Mouse (Mus musculus) monocyte, adult 5-6 weeks (primary cell): ENCODE results near the gene Ly6g6c. TPM values are rescaled to one million over a fixed set of nuclear protein-coding genes. Genes with fewer than 3 reads are reported as not detected.

Experiments
- ATAC-seq: fragments of 153-309, 156-312 bp; replicated peaks from 2 replicates; pipeline ENCODE4 v1.8.0; 2017; ENCODE audit warnings: mild to moderate bottlenecking; ENCODE audit not compliant: low TSS enrichment, insufficient number of reproducible peaks, severe bottlenecking, poor library complexity, low FRiP score
- total RNA-seq: library from RNA; stranded (forward); fragments of 200-1000, 200-491, 200-594 nt; gene quantifications from 3 replicates; pipeline ENCODE4 v1.2.3, GENCODE M21; 2017

Gene Ly6g6c
- total RNA-seq, 1 experiment from 2014 or later: not detected

DNA sequence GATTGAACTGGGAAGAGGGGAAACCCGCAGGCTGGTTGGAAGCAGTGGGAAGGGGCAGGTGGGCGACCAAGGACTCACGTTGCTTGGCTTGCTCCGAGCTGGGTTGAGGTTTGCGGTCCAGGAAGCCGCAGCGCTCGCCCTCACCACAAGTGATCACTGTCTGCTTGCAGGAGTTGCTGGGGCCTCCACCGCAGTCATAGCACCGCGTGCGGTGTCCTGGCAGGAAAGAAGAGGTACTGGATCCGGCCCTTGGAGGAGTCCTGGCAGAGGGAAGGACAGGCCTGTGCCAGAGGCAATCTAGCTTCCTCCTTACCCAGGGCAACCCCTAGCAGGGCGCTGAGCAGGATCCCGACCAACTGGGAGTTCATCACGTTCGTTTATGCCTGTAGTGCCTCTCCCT, 8.9 kb downstream of the Ly6g6c start:
- no peak for ATAC-seq

DNA sequence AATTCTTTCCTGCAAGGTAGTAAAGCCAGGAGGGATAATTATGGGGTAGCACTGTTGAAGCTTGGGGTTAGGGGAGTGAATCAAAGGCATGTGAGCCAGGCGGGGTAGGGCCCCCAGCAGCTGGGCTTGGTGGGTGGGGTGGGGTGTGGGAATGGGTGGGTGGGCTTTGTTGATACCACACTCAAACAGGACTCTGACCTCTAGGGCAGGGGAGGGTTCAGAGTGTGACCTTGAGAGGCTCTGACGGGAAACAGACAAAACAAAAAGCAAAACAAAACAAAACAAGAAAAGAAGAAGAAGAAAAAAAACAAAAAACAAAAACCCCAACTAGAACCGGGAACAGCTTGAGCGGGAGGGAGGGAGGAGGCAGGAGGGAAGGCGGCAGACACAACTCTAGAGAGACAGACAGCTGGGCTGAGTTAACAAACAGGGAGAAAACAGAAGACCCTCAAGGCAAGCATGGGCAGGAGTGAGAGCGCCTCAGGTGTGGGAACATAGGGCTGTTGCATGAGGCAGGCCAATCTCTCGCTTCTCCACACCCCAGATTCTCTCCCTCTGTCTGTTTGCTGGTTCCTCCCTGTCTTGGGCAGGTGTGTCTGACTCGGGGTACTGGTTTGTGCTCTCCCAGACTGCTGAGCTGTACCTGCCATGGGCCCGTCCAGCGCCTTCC, 11.5 kb downstream of the Ly6g6c start, which contains the start of gene Ly6g6e:
Gene Ly6g6e, plus strand, starts transcription at position 396 of the 670 bp plus-strand sequence.
- no peak for ATAC-seq

DNA sequence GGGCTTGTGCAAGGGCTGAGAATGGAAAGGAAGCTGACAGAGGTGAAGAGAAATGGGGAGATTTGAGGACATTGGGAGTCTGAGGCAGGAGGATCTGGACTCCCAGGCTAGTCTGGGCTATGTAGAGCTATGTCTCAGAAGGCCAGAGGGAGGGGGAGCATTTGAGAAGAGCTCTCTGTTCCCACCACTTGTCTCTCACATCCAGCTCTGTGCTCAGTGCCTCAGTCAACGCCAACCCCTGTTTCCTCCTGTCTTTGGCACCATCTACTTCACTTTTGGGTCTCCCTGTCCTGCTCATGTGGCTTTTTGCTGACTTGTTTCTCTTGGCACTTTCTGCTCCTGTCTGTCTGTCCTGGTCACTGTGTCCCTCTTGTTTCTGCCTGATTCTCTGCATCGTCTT, 12.1 kb downstream of the Ly6g6c start:
- ATAC-seq: no peak

DNA sequence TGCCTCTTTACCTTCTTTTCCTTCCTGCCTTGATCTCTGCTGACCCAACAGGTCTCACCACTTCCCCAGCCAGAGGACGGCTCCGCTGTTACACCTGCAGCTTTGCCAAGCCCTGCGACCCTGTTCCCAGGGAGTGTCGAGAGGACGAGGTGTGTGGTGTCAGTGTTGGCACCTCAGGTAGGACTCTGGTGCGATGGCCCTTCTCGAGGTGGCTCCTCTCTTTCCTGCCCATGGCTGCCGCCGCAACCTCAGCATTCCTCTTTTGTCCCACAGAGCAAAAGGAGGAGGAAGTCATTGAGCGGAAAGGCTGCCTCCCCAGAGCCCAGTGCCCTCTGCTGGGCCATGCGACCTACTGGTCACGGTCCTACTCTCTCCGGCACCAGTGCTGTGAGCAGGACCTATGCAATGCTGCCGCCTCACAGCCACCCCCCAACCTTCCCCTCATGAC, 12.6 kb downstream of the Ly6g6c start, which contains the start of gene Ly6g6d:
Gene Ly6g6d, minus strand, starts transcription at position 280 of the 448 bp plus-strand sequence.
- ATAC-seq: peak; percentile 83

DNA sequence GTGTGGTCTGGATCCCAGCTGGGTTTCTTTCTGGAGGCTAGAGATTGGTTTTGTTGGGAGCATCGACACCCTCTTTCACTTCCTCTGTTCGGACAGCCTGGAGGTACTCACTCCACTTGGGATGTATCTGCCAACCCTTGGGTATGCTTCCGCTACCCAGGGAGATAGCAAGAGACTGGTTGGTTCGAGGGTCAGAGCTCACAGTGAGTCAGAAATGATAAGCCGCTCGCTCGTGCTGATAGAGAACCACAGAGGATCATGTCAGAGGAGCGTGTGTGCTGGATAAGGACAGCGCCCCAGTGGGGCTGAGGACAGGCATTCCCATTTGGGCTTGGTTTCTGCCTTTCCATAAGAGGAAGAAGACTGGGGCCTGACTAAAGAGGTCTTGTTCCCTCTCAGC, 14.6 kb downstream of the Ly6g6c start:
- no peak for ATAC-seq

DNA sequence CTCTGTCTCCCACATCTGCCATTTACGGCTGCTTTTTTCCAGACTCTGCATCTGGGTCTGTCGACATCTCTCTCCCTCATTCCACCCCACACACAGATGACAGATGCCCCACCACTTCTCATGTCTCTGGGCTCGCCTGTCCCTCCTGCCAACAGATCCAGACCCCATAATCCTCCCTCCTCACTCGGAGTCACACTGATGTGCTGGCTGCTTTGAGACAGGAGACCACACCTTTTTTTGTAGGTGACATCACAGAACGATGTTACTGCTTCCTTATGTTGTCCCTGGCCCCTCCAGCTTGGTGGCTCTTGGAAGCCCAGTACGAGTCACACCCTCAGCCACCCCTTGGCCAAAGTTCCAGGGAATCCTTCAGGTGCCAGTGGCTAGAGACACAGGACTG, 15.1 kb downstream of the Ly6g6c start:
- no peak for ATAC-seq

DNA sequence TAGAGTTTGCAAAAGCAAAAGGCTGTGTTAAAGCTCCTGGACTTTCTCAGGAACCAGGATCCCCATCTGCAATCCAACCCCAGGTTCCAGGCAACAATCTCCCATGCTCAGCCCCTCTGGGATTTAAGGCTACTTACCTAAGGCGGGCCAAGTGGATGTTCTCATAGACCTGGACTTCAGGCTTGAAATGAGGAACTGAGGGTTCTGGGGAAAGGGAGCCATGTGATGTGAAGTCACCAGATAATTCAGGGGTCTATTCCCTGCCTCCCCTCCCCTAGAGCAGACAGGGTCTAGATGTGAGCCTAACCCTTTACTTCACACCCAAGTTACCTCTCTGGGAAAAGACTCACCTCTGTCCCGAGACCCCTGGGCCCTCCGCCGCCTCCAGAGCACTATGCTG, 15.5 kb downstream of the Ly6g6c start:
- ATAC-seq: no peak

DNA sequence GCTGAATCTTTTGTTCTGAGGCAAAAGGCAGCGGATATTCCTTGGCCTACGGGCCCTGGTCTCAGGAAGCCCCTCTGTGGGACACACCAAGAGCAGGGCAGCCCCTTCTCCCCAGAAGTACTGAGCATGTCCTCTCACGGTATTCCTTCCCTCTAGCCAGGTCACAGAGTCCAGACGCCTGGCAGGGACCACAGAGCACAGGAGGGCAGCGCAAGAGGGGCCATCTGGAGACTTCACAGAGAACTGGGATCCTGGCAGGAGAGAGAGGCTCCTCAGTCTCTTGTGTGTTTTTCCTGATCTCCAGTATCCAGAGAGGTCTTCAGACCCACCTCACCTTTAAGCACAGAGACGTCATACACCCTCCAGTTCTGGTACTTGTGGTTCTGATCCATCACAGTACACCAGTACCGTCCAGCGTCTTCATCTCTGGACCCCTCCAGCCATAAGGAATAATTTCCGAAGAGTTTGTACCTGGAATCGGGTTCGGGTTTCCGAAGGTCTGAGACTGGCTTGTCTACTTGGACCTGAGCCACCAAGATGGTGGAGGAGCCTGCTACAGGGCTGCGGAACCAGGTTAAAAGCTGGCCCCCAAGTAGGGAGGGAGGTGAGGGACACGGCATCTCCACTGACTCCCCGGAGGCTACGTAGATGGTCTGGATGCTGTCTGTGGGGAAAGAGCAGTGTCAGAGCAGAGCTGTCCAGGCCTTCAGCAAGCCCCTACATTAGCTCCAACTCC, 17.8 kb downstream of the Ly6g6c start:
- ATAC-seq: no peak

DNA sequence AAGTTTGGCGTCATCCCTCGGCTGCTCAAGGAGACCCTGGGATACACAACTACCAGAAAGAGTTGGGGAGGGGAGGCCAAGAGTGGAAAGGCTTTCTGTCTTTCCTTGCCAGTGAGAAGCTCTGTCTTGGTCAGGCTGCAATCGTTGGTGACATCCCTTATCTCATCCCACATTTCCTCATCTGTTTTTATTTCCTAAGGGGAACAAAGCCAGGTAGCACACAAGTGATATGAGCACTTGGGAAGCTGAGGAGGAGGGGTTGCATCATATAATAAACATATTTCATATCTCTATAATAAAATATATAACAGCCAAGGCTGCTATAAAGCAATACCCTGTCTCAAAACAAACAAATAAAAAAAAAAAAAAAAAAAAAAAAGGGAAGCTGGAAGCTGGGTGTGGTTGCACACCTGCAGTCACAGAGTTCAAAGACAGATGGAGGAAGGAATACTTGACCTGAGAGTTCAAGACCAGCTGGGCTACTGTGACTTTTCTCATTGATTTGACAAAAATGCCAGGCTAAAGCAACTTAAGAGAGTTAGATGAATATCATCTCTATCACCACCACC, 18.8 kb downstream of the Ly6g6c start:
- no peak for ATAC-seq

DNA sequence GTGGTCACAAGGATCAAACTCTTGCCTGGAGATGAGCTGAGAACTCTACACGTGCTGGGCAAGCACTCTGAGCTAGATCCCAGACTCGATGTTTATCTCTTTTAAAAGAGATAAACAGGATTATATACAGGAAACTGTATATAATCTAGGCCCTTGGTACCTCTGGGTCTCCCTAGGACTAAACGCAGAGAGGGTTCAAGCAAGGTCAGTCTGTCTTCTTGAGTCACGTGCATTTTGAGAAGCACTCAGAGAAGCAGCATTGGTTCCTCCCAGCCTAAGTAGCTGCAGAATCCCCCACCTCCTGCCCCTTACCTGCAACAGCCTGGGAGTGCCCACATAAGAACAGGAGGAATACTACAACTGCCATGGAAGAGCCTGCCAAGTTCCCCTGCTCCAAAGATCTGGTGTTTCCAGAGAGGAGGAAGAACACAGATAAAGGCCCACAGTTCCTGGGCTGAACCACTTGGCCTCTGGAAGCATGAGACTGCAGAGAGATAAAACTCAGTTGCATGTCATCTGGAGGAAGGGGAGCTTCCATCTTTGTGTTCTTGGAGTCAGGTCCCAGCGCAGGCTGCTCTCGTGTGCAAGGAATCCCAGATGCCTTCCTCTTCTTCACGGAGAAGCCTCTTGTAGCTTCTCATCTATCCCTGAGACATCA, 20.1 kb downstream of the Ly6g6c start, which contains the start of gene Ly6g6f:
Gene Ly6g6f, minus strand, starts transcription at position 403 of the 658 bp plus-strand sequence.
- no peak for ATAC-seq

DNA sequence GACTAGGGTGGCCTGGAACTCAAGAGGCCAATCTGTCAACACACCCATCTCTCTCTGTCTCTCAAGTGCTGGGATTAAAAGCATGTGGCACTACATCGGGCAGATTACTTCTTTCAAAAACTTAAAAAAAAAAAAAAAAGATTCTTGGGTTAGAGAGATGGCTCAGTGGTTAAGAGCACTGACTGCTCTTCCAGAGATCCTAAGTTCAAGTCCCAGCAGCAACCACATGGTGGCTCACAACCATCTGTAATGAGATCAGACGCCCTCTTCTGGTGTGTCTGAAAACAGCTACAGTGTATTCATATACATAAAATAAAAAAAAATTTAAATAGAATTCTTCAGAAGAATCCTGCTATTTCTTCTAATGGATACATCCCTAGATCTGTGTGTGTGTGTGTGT, 23.0 kb downstream of the Ly6g6c start:
- ATAC-seq: no peak

DNA sequence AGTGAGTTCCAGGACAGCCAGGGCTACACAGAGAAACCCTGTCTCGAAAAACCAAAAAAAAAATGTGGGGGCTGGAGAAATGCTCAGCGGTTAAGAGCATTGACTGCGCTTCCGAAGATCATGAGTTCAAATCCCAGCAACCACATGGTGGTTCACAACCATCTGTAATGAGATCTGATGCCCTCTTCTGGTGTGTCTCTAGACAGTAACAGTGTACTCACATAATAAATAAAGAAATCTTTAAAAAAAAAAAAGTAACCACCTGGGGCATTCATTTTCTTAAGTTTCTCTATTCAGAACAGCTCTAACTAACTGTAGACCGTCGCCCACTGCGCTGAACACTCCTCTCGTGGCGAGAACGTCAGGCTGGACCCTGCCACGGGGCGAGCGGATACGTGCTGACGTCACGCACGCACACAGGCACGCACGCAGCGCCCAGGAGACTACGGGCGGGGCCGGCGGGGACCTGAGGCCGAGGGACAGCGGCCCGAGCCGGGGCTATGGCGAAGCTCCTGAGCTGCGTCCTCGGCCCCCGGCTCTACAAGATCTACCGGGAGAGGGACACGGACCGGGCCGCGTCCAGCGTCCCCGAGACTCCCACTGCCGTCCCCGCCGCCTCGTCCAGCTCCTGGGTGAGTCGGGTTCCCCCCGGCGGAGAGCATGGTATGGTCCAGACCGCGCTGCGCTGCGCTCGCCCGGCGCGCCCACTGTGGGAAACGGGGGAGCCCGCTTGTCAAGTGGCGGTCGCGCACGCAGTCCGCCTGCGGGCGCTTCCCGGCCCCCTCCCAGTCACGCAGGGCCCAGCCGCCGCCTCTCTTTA, 23.8 kb downstream of the Ly6g6c start, which contains the start of gene Abhd16a:
Gene Abhd16a, plus strand, starts transcription at position 439 of the 820 bp plus-strand sequence.
- peak; percentile 95 for ATAC-seq

DNA sequence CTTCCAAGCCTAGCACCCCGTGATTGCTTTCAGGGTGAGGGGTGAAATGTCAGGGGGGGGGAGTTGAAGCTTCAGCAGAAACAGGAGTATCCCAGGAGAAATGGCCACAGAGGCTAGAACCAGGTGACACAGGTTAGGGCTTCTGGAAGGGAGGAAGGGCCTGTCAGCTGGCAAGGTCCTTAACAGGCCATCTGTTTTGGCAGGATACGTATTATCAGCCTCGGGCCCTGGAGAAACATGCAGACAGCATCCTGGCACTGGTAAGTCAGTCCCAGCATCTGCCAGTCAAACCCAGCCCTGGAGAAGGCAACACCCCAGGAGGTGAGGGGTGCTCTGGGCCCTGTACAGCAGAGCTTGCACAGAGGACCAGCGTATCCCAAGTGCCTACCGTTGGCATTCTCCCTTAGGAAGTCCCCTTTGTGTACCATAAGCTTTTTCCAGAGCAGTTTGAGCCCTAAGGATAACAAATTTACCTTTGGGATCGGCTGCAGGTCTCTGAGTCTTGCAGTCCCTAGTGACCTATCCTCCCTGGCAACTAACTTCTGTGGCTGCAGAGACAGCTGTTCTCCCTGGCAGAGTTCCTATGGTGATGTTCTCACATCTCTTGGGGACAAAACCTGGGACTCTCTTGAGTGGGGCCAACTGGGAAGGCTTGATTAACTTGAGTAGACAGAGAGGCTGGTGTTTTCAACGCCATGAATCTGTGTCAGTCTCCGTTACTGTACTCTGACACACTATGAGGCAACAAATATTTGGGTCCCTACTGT, 25.2 kb downstream of the Ly6g6c start:
- ATAC-seq: no peak

DNA sequence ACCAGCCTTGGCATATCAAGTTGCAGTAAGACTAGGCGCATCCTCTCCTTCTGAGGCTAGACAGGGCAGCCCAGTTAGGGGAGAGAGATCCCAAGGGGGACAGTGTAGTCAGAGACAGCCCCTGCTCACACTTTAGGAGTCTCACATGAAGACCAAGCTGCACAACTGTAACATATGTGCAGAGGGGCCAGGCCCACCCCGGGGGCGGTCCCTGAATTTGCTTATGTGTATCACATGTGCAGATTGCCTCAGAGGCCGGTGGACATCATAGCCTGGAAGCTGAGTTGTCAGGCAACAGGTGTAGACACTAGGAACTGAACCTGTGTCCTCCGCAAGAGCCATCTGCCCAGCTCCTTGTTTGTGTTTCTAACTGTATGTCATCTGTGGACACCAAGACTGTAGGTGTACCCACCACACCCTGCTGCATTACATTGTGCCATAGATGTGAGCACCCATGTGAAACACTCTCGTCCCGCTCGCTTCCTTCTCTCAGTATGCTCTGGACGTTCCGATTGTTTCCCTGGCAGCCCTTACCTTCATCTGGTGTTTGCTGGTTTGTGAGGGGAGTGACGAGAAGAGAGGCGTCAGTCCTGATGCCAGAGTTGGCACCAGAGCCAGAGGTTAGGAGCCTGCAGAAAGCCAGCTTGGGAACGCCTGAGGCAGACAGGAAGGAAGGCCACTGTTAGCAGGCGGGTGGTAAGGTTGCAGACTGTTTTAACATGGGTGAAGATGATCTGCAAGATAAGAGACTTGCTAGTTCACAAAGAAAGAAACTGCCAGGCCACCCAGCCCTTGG, 27.4 kb downstream of the Ly6g6c start:
- ATAC-seq: no peak

DNA sequence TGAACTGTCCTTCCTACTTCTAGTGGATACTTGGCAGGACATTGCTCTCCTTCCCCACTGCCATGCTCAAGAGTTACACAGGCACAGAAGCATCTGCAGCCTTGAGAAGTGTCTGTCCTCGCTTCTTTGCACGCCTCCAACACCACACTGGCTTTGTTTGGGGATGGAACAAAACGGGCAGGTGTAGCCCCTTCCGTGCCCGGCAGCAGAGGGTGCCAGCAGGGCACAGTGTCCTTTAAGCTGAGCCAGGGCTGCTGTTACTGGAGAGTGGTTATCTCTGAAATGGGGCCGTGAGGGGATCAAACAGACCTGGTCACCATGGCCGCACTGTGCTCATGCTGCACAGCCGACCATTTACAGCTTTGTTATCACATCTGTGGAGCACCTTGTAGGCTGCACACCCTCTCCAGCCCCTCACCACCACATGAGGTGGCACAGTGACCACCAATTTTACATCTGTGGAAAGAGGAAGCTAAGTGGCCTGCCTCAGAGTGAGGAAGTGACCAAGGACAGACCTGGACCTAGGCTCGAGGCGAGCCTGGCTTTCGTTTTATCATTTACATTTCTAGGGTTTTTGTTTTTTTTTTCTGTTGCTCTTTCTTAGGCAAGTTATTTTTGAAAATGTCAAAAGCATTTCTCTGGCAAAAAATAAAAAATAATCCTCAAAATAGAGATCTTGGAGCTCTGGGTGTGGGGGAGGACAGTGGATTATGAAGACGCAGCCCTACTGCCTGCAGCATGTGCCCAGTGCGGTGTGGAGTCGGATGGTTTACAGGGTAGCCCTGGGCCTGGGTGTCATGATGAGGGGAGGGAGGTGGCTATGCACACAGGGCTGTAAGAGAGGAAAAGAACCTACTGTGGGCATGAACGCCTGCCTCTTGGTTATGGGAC, 29.5 kb downstream of the Ly6g6c start:
- ATAC-seq: no peak

DNA sequence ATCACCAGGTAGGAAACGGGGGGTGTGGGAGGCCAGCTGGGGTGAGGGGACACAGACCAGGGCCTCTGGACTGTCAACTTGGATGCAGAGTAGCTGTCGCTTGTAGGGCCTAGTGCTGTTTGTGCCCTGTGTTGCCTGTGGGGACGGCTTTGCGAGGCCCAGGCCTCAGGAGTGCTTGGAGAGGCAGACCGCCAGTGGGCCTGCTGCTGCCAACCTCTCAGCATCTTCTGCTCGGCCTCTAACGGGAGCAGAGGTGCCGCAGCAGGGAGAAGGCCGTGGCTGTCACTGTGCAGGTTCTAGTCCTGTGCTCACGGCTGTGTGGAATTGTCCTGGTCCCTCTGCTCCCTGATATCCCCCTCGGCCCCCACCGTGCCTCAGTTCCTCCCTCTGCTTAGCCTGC, 31.4 kb downstream of the Ly6g6c start:
- ATAC-seq: no peak
